Mouse (Mus musculus): Measurements from ENCODE around the gene Ormdl2. TPM values are rescaled to one million over a fixed set of nuclear protein-coding genes. Genes with fewer than 3 reads are reported as not detected.

Ormdl2 gene
- polyA plus RNA-seq, 1 experiment from 2014 or later = 76.6 TPM

DNA sequence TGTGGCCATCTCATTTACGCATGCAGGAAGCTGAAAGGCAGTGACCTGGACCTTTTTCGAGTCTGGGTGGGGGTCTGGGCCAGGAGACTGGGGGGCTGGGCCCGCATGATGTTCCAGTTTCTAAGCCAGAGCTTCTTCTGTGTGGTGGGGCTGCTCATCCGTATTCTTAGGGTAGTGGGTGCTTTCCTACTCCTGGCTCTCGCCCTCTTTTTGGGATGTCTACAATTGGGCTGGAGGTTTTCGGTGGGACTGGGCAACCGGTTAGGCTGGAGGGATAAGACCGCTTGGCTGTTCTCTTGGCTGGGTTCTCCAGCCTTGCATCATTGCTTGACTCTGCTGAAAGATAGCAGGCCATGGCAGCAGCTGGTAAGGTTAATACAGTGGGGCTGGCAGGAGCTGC is 14.4 kb downstream of the Ormdl2 start:
- ATAC-seq (ENCODE audit: insufficient number of reproducible peaks, insufficient read depth, low FRiP score, low read depth) = no peak
- H3K27me3 ChIP-seq (ENCODE audit: control insufficient read depth, insufficient read depth, low read length) = no peaks in the 10 kb centered on the region
- peak overlapping the region; percentile 21; the same call in 1 of the 2 replicates for H3K9ac ChIP-seq (replicated peaks; ENCODE audit: low read depth, low read length)
- peak overlapping the region; percentile 73 for H3K4me2 ChIP-seq (replicated peaks; ENCODE audit: low read depth, low read length)
- peaks cover 36% of the 10 kb centered on the region for H3K4me1 ChIP-seq (ENCODE audit: control insufficient read depth, insufficient read depth, low read length)
- peaks cover 9% of the 10 kb centered on the region for H3K36me3 ChIP-seq (ENCODE audit: control insufficient read depth, insufficient read depth, low read length)
- peak overlapping the region; percentile 67 for H3K4me3 ChIP-seq (ENCODE audit: low read depth, low read length)
- 88% methylated on average over 8 of the region's 8 CpGs for WGBS
- no peaks in the 10 kb centered on the region for H3K9me3 ChIP-seq (ENCODE audit: control insufficient read depth, low read depth, low read length)
- H3K27ac ChIP-seq (ENCODE audit: low read length) = no peak overlapping the region

DNA sequence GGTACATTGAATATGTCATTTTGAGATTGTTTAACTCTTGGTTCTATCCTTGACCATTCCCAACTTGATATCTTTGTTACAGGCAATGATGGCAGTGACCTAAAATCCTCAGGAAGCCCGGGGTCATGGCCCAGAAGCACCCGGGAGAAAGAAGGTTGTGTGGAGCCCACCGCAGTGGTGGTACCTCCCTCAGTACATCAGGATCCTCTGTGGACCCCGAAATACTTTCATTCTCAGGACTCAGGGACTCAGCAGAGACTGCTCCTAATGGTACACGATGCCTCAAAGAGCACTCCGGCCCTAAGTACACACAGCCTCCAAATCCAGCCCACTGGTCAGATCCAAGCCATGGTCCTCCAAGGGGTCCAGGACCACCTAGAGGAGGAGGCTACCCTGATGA is 15.4 kb downstream of the Ormdl2 start:
- Histone ChIP-seq H3K27ac (ENCODE audit: low read length) (peak overlapping the region; percentile 98; the same call in 1 of the 2 replicates), H3K4me3 (ENCODE audit: low read depth, low read length) (peak overlapping the region; percentile 67), H3K9me3 (ENCODE audit: control insufficient read depth, low read depth, low read length) (no peaks in the 10 kb centered on the region), H3K4me2 (replicated peaks; ENCODE audit: low read depth, low read length) (peak overlapping the region; percentile 73), H3K9ac (replicated peaks; ENCODE audit: low read depth, low read length) (peak overlapping the region; percentile 21; the same call in 1 of the 2 replicates), H3K4me1 (ENCODE audit: control insufficient read depth, insufficient read depth, low read length) (peaks cover 36% of the 10 kb centered on the region), H3K36me3 (ENCODE audit: control insufficient read depth, insufficient read depth, low read length) (peaks cover 10% of the 10 kb centered on the region), H3K27me3 (ENCODE audit: control insufficient read depth, insufficient read depth, low read length) (no peaks in the 10 kb centered on the region)
- no peak for ATAC-seq (ENCODE audit: insufficient number of reproducible peaks, insufficient read depth, low FRiP score, low read depth)
- WGBS = 60% methylated on average over 6 of the region's 6 CpGs

DNA sequence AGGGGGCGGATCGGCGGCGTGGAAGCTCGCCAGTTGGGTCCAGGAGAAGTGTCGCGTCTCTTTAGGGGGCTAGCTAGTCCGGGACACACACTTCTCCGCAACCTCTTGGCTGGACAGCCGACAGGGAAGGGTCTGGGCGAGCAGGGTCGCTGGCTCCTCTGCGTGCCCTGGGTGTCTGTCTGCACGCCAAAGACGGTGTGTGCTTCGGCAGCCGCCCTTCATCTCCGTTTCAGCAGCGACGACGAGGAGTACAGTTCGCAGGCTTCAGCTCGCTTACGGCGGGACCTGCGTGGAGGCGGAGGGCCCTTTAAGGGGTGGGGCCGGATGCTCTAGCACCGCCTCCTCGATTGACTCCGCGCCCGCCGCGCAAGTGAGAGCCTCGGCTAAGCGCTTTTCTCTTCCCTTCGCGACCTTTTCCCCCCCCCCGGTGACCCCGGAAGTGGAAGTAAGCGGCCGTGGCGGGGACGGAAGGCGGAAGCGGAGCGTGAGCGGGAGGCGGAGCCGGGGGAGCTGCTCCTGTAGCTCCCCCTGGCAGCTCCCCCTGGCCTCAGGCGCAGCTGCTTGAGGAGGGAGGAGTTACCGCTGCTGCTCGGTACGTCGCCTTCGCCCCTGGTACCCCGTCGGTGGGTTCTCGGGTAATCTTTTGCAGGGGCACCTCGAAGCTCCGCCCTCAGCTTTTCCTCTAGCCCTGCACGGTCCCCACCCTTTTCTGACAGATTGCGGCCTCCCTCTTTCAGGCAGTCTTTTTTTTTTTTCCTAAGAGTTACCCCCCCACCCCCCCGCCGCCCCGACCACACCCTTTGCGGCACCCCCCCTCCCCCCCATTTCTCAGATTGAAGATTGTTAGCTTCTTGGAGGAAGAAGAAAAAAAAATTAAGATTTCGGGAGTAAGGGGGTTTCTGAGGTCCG is 16.1 kb downstream of the Ormdl2 start:
- peak; percentile 93 for ATAC-seq (ENCODE audit: insufficient number of reproducible peaks, insufficient read depth, low FRiP score, low read depth)
- Histone ChIP-seq H3K9ac (replicated peaks; ENCODE audit: low read depth, low read length) (peak overlapping the region; percentile 79), H3K9me3 (ENCODE audit: control insufficient read depth, low read depth, low read length) (no peaks in the 10 kb centered on the region), H3K27me3 (ENCODE audit: control insufficient read depth, insufficient read depth, low read length) (no peaks in the 10 kb centered on the region), H3K4me3 (ENCODE audit: low read depth, low read length) (peak overlapping the region; percentile 67), H3K4me2 (replicated peaks; ENCODE audit: low read depth, low read length) (peak overlapping the region; percentile 73), H3K4me1 (ENCODE audit: control insufficient read depth, insufficient read depth, low read length) (peaks cover 36% of the 10 kb centered on the region), H3K36me3 (ENCODE audit: control insufficient read depth, insufficient read depth, low read length) (peaks cover 12% of the 10 kb centered on the region), H3K27ac (ENCODE audit: low read length) (peak overlapping the region; percentile 98)
- WGBS = under 1% methylated on average over 63 of the region's 70 CpGs

DNA sequence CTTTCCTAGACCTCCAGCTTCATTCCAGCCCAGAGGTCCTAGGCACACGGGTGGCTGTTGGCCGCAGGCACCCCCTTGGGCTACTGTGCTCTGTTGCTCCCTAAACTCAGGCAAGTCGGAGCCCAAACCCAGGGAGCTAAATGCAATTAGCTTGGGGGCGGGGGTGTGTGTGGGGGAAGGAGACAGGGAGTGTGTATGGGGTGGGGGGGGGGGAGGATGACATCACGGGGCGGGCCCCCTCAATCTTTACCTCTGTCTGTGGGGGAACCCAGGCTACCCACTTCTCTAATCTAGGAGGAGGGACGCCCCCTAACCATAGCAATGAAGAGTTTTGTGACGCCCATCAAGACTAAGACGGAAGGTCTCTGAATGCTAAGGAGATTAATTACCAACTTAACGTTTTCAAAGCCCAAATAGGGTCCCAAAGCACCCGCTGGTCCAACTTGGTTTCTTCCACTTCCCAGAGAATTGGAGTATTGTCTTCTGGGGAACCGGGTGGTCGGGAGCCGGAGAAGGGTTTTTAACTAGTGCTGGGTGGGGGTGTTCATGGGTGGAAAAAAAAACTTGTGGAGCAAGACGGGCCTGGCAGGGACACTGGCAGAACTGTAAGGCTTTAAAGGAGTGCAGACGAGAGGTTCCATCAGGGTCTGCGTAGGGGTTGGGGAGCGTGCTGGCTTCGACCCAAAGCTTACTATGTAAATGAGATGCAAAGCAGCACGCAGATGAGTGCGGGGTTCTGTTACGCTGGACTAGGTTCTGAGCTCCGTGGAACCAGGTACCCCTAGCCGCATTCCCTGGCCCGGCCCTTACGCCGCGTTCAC is 17.0 kb downstream of the Ormdl2 start, which contains the start of gene Tmem198b:
Tmem198b (minus strand) TSS at position 100 of the 821 bp plus-strand sequence.
- peak within 1 kb of the TSS; percentile 67 for H3K4me3 ChIP-seq (ENCODE audit: low read depth, low read length)
- WGBS = under 1% methylated on average over 28 of the region's 28 CpGs
- H3K27me3 ChIP-seq (ENCODE audit: control insufficient read depth, insufficient read depth, low read length) = no peaks in the 10 kb centered on the region
- H3K9me3 ChIP-seq (ENCODE audit: control insufficient read depth, low read depth, low read length) = no peaks in the 10 kb centered on the region
- peaks cover 11% of the 10 kb centered on the region for H3K36me3 ChIP-seq (ENCODE audit: control insufficient read depth, insufficient read depth, low read length)
- peaks cover 34% of the 10 kb centered on the region for H3K4me1 ChIP-seq (ENCODE audit: control insufficient read depth, insufficient read depth, low read length)
- ATAC-seq (ENCODE audit: insufficient number of reproducible peaks, insufficient read depth, low FRiP score, low read depth) = peak; percentile 42; the same call in 1 of the 2 replicates
- peak within 1 kb of the TSS; percentile 79 for H3K9ac ChIP-seq (replicated peaks; ENCODE audit: low read depth, low read length)
- H3K4me2 ChIP-seq (replicated peaks; ENCODE audit: low read depth, low read length) = peak within 1 kb of the TSS; percentile 58
- peak within 1 kb of the TSS; percentile 98 for H3K27ac ChIP-seq (ENCODE audit: low read length)

- ATAC-seq (ENCODE audit: insufficient number of reproducible peaks, insufficient read depth, low FRiP score, low read depth) = peak; percentile 8; the same call in 1 of the 2 replicates
- peak within 1 kb of the TSS; percentile 98 for H3K27ac ChIP-seq (ENCODE audit: low read length)
- H3K36me3 ChIP-seq (ENCODE audit: control insufficient read depth, insufficient read depth, low read length) = peaks cover 10% of the 10 kb centered on the region
- H3K27me3 ChIP-seq (ENCODE audit: control insufficient read depth, insufficient read depth, low read length) = no peaks in the 10 kb centered on the region
- peak within 1 kb of the TSS; percentile 67 for H3K4me3 ChIP-seq (ENCODE audit: low read depth, low read length)
- peaks cover 30% of the 10 kb centered on the region for H3K4me1 ChIP-seq (ENCODE audit: control insufficient read depth, insufficient read depth, low read length)
- peak within 1 kb of the TSS; percentile 58 for H3K4me2 ChIP-seq (replicated peaks; ENCODE audit: low read depth, low read length)
- H3K9me3 ChIP-seq (ENCODE audit: control insufficient read depth, low read depth, low read length) = no peaks in the 10 kb centered on the region
- H3K9ac ChIP-seq (replicated peaks; ENCODE audit: low read depth, low read length) = peak within 1 kb of the TSS; percentile 79
- WGBS = 0% methylated on average over 14 of the region's 14 CpGs
Observed at GRCm38 (mm10) chr10:128803771-128804270, 17.6 kb downstream of the Ormdl2 start, which contains the start of gene Dnajc14. Gene Dnajc14, plus strand, starts transcription at chr10:128804062.

DNA sequence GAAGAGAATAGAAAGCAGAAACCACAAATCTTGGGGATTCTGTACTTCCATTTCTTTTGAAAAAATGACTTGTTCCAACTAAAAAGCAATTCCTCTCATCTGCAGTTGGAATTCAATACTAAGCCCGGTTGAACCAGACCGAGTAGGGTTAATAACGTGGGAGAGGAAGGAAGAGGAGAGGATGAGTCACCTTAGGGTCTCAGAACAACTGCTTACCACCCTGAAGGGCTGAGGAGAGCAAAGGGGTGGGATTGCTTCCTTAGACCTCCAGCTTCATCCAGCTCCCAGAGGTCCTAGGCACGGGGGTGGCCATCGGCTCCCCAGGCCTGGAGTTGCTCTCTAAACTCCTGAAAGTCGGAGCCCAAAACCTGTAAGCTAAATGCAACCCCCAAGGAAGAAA is 18.1 kb downstream of the Ormdl2 start:
- peak overlapping the region; percentile 79 for H3K9ac ChIP-seq (replicated peaks; ENCODE audit: low read depth, low read length)
- H3K27ac ChIP-seq (ENCODE audit: low read length) = peak overlapping the region; percentile 98
- peaks cover 10% of the 10 kb centered on the region for H3K36me3 ChIP-seq (ENCODE audit: control insufficient read depth, insufficient read depth, low read length)
- H3K4me3 ChIP-seq (ENCODE audit: low read depth, low read length) = peak overlapping the region; percentile 67
- no peak for ATAC-seq (ENCODE audit: insufficient number of reproducible peaks, insufficient read depth, low FRiP score, low read depth)
- peaks cover 27% of the 10 kb centered on the region for H3K4me1 ChIP-seq (ENCODE audit: control insufficient read depth, insufficient read depth, low read length)
- H3K9me3 ChIP-seq (ENCODE audit: control insufficient read depth, low read depth, low read length) = no peaks in the 10 kb centered on the region
- WGBS = 8% methylated on average over 6 of the region's 6 CpGs
- H3K4me2 ChIP-seq (replicated peaks; ENCODE audit: low read depth, low read length) = peak overlapping the region; percentile 58
- no peaks in the 10 kb centered on the region for H3K27me3 ChIP-seq (ENCODE audit: control insufficient read depth, insufficient read depth, low read length)

DNA sequence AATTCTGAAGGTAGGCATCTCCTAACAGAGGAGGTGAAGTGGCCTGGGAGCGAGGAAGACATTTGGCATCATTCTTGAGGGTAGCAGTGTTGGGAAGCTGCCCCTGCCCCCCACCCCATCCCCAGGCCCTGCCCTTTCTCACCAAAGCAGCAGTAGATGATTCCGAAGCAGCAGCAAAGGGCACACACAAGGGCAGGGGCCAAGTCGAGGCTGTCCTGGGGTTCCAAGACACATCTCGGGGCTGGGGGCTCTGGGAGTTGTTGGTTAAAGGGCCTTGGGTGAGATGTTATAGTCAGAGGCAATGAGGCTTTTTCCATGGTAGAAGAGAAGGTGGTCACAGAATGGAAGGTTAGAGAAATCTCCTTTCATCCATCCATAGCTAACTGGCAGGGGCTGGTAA is 18.5 kb downstream of the Ormdl2 start:
- Histone ChIP-seq H3K4me3 (ENCODE audit: low read depth, low read length) (peak overlapping the region; percentile 67; the same call in 1 of the 2 replicates), H3K27me3 (ENCODE audit: control insufficient read depth, insufficient read depth, low read length) (no peaks in the 10 kb centered on the region), H3K9me3 (ENCODE audit: control insufficient read depth, low read depth, low read length) (no peaks in the 10 kb centered on the region), H3K36me3 (ENCODE audit: control insufficient read depth, insufficient read depth, low read length) (peaks cover 10% of the 10 kb centered on the region), H3K4me1 (ENCODE audit: control insufficient read depth, insufficient read depth, low read length) (peaks cover 27% of the 10 kb centered on the region), H3K27ac (ENCODE audit: low read length) (no peak overlapping the region; the same call in 1 of the 2 replicates), H3K4me2 (replicated peaks; ENCODE audit: low read depth, low read length) (peak overlapping the region; percentile 58), H3K9ac (replicated peaks; ENCODE audit: low read depth, low read length) (peak overlapping the region; percentile 79; the same call in 1 of the 2 replicates)
- 64% methylated on average over 4 of the region's 4 CpGs for WGBS
- ATAC-seq (ENCODE audit: insufficient number of reproducible peaks, insufficient read depth, low FRiP score, low read depth) = no peak

GRCm38 (mm10) chr10:128801981-128802495 is 19.4 kb downstream of the Ormdl2 start:
- H3K27ac ChIP-seq (ENCODE audit: low read length) = no peak overlapping the region
- no peak overlapping the region for H3K4me2 ChIP-seq (replicated peaks; ENCODE audit: low read depth, low read length)
- ATAC-seq (ENCODE audit: insufficient number of reproducible peaks, insufficient read depth, low FRiP score, low read depth) = no peak
- no peak overlapping the region for H3K9ac ChIP-seq (replicated peaks; ENCODE audit: low read depth, low read length)
- 89% methylated on average over 16 of the region's 16 CpGs for WGBS
- H3K4me3 ChIP-seq (ENCODE audit: low read depth, low read length) = no peak overlapping the region
- peaks cover 20% of the 10 kb centered on the region for H3K4me1 ChIP-seq (ENCODE audit: control insufficient read depth, insufficient read depth, low read length)
- no peaks in the 10 kb centered on the region for H3K27me3 ChIP-seq (ENCODE audit: control insufficient read depth, insufficient read depth, low read length)
- H3K36me3 ChIP-seq (ENCODE audit: control insufficient read depth, insufficient read depth, low read length) = peaks cover 6% of the 10 kb centered on the region
- no peaks in the 10 kb centered on the region for H3K9me3 ChIP-seq (ENCODE audit: control insufficient read depth, low read depth, low read length)

All from stomach, embryonic 14.5 days (tissue).